Mouse (Mus musculus): Measurements from ENCODE around the gene Dnajc6.

The Dnajc6 gene

DNA sequence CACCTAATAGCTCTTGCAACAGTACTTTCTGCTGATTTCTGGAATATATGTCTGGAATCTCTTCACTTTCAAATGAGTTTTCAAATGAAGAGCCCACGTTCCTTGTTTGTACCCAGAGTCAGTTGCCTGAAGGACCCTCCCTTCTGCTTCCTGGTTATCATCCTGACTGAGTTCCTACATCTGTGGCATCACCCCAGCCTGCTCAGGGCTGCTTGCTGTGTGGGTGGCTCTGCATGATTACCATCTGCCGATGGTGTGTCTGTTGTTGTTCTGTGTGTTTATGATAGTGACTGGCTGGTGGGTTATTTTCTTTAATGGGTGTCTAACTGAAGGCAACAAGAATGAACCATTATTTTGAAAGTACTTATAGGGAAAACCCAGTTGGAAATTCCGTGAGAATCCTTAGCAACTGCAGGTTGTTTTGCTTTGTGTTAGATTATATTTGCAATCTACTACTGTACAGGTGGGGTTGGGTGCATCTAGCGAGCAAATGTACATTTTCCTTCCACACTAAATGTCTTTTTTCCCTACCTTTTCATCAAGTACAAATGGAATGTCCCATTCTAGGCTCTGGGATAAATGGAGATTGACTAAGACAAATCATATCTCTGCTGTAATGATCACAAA is 158.5 kb downstream of the Dnajc6 start:
- in situ Hi-C loops (cut with MboI; ENCODE audit: low pct_unique_long_range_greater_than_20kb in 1 of 2, low sequenced_read_pairs in 2 of 2, unreplicated experiment in 1 of 2), result loop anchor here in 1 of 2 experiments (10.0 kb wide), 1 partner anchor 340 kb away; no protein-coding TSS in a partner anchor

DNA sequence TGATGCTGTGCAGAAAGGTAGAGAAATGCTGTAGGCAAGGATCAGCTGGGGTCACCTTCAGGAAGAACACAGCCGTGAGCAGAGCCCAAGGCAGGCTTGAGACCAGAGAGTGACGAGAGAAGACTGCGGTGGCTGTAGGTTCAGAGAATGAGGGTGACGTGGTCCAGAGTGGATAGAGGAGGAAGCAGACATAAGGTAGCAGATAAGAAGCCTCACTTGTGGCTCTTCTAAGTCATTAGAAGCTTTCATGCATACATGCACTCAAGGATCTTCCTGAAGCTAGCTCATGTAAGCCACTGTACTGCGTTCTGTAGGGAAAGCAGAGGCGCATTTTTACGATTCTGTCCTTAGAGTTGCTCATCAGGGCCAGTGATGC is 159.0 kb downstream of the Dnajc6 start:
- in situ Hi-C loops (cut with MboI; ENCODE audit: low pct_unique_long_range_greater_than_20kb in 1 of 2, low sequenced_read_pairs in 2 of 2, unreplicated experiment in 1 of 2), result loop anchor here in 1 of 2 experiments (10.0 kb wide), 1 partner anchor 339 kb away; no protein-coding TSS in a partner anchor

DNA sequence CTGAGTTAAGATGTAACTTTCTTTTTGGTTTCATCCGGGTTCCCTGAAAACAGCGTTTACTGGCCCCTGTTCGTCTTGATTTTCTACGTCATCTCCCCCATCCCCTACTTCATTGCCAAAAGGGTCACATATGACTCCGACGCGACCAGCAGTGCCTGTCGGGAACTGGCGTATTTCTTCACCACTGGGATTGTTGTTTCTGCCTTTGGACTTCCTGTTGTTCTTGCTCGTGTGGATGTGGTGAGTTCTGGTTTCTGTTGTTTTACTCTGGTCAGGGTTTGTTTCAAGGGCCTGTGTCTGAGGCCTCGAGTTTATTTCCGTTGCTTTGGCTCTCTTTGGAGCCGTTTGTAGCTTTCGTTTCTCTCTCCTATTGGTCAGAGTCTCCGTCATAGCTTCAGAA is 159.6 kb downstream of the Dnajc6 start:
- in situ Hi-C loops (cut with MboI; ENCODE audit: low pct_unique_long_range_greater_than_20kb in 1 of 2, low sequenced_read_pairs in 2 of 2, unreplicated experiment in 1 of 2), result loop anchor here in 1 of 2 experiments (10.0 kb wide), 1 partner anchor 339 kb away; no protein-coding TSS in a partner anchor

DNA sequence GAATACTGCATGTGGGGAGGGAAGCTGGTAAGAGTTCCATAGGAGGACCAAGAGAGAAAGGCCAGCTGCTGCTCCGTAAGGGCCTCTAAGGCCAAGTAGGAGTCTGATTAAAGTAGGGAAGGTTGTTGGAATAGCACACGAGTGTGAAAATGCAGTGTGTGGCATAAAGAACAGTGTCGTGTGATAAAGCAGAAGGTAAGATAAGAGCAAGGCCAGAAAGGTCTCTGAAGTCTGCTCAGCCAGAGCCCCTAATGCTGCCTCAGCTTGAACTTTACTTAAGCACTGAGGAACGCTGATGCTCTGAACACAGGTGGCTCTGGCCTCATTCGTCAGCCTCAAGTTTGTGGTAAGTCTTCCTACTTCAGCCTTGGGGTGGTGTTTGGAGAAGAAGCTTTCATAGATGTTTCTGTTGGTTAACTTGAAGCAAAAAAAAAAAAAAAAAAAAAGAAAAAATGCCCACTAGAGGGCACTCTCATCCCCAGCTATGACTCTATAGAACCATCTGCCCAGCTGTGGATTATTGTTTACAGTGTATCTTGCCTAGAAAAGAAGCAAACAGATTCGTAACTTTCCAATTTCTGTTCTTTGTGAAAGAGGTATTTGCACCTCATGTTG is 160.6 kb downstream of the Dnajc6 start:
- in situ Hi-C loops (cut with MboI; ENCODE audit: low pct_unique_long_range_greater_than_20kb in 1 of 2, low sequenced_read_pairs in 2 of 2, unreplicated experiment in 1 of 2), result loop anchor here in 1 of 2 experiments (10.0 kb wide), 1 partner anchor 338 kb away; no protein-coding TSS in a partner anchor

DNA sequence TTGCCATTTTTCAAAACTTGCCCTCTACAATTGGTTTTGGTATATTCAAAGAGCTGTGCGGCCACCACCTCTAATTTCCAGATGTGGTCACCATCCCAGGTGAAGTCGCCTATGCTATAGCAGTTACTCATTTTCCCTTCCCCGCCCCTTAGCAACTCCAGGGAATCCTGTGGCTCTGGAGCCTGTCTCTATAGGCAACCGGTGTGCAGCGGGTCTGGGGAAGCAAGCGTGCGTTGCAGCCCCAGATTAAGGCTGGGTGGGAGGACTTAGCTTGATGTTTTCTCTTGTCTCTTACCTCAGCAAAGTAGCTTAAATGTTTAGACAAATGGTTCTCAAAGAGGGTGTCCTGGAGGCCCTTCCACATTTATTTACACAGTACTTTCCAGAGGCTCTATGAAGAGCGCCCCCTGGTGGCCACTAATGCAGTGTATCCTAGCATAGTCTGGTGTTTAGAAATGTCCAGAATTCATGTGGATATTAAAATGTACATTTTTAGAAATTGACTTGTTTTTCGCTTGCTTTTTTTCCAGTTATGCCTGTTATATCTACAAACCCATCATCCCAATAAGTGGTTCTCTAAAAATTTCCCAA is 167.8 kb downstream of the Dnajc6 start:
- in situ Hi-C loops (cut with MboI; ENCODE audit: low pct_unique_long_range_greater_than_20kb in 1 of 2, low sequenced_read_pairs in 2 of 2, unreplicated experiment in 1 of 2), result no loop called here

DNA sequence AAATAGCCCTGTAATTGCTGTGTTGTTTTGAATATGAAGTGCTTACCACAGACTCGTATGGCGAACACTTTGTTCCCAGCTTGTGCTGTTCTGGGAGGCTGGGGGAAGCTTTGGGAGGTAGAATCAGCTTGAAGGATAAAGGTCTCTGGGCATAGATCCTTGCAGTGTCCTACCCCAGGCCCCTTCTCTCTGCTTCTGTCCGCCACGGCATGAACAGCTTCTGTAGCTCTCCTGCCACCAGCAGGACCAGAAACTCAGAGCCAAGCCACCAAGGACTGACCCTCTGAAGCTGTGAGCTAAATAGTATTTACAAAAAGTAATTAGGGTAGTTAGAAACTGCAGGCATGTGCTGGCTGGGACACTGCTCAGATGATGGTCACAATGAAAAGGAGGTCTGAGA is 168.3 kb downstream of the Dnajc6 start:
- in situ Hi-C loops (cut with MboI; ENCODE audit: low pct_unique_long_range_greater_than_20kb in 1 of 2, low sequenced_read_pairs in 2 of 2, unreplicated experiment in 1 of 2), result no loop called here

DNA sequence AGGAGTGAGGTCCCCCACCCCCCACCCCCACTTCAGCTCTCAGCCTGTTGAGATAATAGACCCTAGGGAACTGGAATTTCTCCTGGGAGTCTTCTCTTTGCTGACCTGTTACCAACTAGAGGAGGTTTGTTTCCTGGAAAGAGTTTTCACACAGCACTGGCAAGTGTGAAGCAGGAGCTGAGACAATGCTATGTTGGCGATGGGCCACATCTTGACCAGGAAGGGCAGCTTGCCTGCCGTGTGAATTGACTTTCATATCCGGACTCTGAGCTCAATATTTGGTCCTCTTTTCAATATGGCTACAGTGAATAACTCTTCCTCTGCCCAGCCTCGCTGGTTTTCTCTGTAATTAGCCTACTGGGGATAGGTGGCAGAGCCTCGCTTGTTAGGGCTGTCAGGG is 172.7 kb downstream of the Dnajc6 start:
- in situ Hi-C loops (cut with MboI; ENCODE audit: low pct_unique_long_range_greater_than_20kb in 1 of 2, low sequenced_read_pairs in 2 of 2, unreplicated experiment in 1 of 2), result no loop called here

DNA sequence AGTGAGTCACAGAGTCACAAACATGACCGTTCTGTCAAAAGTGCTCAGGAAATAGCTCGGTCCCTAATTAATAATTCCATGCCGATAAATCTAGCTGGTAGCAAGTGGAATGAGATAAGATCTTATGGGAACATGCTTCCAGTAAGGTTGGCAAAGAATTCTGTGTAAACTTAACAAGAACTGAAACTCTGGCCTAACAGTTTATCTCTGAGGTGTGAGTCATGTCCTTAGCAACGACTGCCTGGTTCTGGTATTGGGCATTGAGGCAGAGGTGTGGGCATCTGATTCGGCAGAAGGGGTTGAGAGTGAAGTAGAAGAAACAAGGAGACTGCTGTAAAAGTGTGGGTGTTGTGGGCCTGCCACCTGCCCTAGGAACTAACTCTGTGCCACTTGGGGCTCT is 173.4 kb downstream of the Dnajc6 start:
- in situ Hi-C loops (cut with MboI; ENCODE audit: low pct_unique_long_range_greater_than_20kb in 1 of 2, low sequenced_read_pairs in 2 of 2, unreplicated experiment in 1 of 2), result no loop called here

DNA sequence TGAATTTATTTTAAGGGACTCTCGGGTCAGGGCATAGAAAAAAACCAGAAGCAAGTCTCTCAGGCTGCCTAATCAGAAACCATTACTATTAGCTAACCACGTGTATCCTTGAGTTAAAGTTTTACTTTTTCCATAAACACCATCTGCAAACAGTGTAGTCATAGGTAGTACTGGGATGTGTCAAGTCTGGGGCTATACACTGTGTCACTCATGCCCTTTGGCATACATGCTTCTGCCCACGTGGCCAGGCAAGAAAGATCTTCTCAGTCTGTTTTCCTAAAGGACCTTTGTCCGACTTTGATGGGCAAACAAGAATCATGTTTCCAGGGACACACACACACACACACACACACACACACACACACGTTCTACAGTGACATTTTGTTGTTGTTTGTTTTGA is 178.3 kb downstream of the Dnajc6 start:
- in situ Hi-C loops (cut with MboI; ENCODE audit: low pct_unique_long_range_greater_than_20kb in 1 of 2, low sequenced_read_pairs in 2 of 2, unreplicated experiment in 1 of 2), result loop anchor here in 1 of 2 experiments (25.0 kb wide), 1 partner anchor 338 kb away; no protein-coding TSS in a partner anchor

DNA sequence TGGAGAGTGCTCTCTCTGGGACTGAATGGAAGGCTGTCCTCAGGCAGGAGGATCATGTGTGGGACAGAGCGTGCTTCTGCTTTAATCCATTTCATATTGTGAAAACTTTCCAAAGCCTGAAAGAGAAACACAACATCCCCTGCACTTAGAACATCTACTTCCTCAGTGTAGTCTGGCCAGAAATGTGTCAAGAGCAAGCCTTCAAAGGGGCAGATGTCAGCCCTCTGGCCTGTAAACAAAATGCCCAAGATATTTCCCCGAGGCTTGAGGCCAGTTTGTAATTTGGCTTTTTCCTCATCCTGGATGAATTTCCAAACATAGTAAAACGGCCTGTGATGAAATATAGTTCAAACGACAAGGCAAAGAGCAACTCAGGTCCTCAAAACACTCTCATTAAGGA is 179.3 kb downstream of the Dnajc6 start:
- in situ Hi-C loops (cut with MboI; ENCODE audit: low pct_unique_long_range_greater_than_20kb in 1 of 2, low sequenced_read_pairs in 2 of 2, unreplicated experiment in 1 of 2), result loop anchor here in 1 of 2 experiments (25.0 kb wide), 1 partner anchor 337 kb away; no protein-coding TSS in a partner anchor

DNA sequence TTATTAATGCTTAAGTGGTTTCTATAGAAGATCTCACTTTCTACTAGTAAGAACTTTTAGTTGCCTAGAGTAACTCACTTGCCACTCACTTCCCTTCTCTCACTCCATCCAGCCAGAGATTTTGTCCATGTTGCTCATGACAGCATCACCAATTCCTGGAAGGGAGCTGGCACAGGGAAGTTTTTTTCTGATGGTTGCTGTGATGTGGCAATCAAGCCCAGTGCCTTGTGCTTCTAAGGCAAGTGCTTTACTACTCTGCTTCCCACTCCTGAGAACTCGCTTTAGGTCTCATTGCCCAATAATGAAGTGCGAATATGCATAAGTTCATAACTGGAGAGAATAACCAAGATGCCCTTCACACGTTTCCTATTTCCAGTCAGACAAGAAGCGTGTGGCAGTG is 186.2 kb downstream of the Dnajc6 start:
- in situ Hi-C loops (cut with MboI; ENCODE audit: low pct_unique_long_range_greater_than_20kb in 1 of 2, low sequenced_read_pairs in 2 of 2, unreplicated experiment in 1 of 2), result loop anchor here in 1 of 2 experiments (25.0 kb wide), 1 partner anchor 330 kb away; no protein-coding TSS in a partner anchor

DNA sequence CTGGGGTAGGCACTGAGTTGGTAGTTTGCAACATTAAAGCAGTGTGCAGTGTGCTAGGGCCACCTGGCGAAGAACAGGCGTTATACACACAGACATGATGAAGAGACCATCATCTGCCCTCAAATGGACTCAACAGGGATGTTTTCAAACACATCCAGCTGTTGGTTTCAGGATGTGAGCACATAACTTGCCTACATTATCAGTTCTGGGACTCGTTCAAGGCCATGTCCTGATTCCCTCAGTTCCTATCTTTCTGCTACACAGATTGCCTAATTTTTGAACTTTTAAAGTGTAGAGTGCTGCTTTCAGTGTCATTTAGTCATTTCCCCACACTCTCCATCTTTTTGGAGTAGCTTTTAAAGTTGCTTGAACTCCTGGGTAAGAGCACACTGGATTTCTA is 186.6 kb downstream of the Dnajc6 start:
- in situ Hi-C loops (cut with MboI; ENCODE audit: low pct_unique_long_range_greater_than_20kb in 1 of 2, low sequenced_read_pairs in 2 of 2, unreplicated experiment in 1 of 2), result loop anchor here in 1 of 2 experiments (25.0 kb wide), 1 partner anchor 329 kb away; no protein-coding TSS in a partner anchor

DNA sequence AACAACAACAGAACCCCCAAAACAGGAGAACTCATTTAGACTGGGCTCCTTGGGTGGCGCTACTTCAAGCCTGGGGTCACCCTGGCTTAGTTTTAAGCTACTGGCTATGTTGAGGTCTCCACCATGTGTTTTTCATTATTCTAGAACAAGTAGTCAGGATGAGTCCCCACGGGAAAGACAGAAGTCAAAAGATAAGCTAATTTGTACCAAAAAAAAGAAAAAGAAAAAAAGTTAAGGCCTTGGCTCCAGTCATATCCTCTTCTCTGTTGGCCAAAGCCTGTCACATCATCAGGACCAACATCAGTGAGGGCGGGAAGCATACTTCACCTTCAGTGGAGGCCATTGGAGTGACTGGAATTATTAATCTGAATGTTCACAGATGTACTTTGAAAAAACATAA is 188.4 kb downstream of the Dnajc6 start:
- in situ Hi-C loops (cut with MboI; ENCODE audit: low pct_unique_long_range_greater_than_20kb in 1 of 2, low sequenced_read_pairs in 2 of 2, unreplicated experiment in 1 of 2), result loop anchor here in 1 of 2 experiments (25.0 kb wide), 1 partner anchor 327 kb away; no protein-coding TSS in a partner anchor

DNA sequence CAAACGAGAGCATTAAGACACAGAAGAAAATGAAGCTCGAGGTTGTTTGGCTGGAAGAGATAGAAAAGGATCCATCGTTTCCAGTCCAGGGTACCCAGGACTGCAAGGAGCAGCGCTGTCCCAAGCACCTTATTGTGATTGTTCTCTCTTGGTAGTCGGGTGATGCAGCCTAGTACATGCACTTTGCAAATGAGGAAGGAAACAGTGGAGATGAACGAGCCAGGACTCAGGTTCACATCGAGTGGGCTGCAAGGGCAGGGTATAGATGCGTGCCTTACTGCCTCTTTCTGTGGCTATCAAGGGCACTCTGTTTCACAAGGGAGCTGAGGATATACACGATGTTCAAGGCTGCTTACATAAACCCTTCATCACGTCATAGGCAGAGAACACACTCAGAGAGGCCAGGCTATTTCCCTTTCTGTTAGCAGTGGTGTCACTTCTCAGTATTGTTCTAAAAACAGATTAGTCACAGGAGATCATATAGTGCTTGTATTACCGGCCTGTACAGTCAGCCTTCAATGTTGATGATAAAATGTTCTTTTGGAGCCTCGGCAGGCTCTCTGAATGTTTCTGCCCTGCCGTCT is 189.9 kb downstream of the Dnajc6 start:
- in situ Hi-C loops (cut with MboI; ENCODE audit: low pct_unique_long_range_greater_than_20kb in 1 of 2, low sequenced_read_pairs in 2 of 2, unreplicated experiment in 1 of 2), result loop anchor here in 1 of 2 experiments (25.0 kb wide), 1 partner anchor 326 kb away; no protein-coding TSS in a partner anchor

DNA sequence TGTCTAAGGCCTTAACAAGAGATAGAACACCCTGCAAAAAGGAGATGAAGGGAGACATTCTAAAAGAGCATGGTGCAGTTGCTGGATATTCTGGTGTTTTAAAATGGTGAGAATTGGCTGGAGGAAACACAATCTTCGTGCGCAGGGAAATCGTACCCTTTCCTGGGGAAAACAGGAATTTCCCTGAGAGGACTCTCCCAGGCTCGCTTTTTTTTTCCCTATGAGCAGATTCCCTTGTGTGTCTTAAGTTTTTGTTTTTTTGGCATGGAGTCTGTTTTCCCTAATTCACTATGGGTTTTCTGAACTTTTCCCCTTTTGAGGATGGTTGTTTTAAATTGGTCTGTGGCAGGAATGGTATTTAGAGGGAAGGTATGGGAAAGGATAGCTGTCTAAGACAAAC is 192.8 kb downstream of the Dnajc6 start:
- in situ Hi-C loops (cut with MboI; ENCODE audit: low pct_unique_long_range_greater_than_20kb in 1 of 2, low sequenced_read_pairs in 2 of 2, unreplicated experiment in 1 of 2), result loop anchor here in 1 of 2 experiments (25.0 kb wide), 1 partner anchor 323 kb away; no protein-coding TSS in a partner anchor

DNA sequence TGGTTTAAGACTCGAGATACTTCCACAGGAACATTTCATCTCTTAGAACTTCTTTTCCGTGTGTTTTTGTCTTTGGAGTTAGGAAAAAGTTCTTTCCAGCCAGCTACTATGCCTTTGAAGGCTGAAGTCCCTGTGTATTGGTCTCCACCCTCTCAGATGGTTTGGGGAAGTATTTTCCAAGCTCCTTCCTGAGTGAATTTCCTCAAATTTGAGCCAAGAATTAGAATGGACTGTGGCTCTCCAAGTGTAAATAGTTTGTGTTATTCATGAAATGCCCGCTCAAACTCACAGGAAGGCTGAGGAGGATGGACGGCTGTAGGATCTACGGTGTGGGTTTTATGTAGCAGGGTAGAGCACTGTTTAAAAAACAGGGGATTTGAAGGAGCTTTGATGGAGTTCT is 193.2 kb downstream of the Dnajc6 start:
- in situ Hi-C loops (cut with MboI; ENCODE audit: low pct_unique_long_range_greater_than_20kb in 1 of 2, low sequenced_read_pairs in 2 of 2, unreplicated experiment in 1 of 2), result loop anchor here in 1 of 2 experiments (25.0 kb wide), 1 partner anchor 323 kb away; no protein-coding TSS in a partner anchor
